Mouse (Mus musculus) right cerebral cortex, adult 18-20 months (tissue): ENCODE results near the gene Nectin3.

Experiments
- DNase-seq: peaks from one replicate; pipeline ENCODE4 v3.0.0; 2022; ENCODE audit warnings: mixed read lengths

The Nectin3 gene

GRCm38 (mm10) chr16:46498421-46498789 is at the start of gene Nectin3:
Gene Nectin3, minus strand, starts transcription at chr16:46498525.
- no peak for DNase-seq

DNA sequence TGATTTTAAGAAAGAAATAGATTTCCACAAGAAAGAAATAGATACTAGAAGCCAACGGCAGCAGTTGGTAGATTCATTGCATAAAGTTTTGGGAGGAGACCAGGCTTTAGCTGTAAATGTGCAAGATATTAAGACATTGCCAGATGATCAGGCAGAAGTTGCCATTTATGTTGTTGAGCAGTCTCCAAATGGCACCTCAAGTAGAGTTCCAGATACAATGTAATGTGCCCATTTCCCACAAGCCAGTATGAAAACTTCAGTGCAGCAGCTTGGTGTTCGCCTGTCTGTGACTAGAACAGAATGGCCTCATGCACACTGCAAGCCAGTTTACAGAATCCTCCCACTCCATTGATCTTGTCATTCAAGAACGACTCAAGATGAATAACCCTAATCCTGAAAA is 39.8 kb upstream of the Nectin3 start:
- no peak for DNase-seq

- DNase-seq, result no peak
Observed at GRCm38 (mm10) chr16:46532465-46533254, 34.3 kb upstream of the Nectin3 start.

DNA sequence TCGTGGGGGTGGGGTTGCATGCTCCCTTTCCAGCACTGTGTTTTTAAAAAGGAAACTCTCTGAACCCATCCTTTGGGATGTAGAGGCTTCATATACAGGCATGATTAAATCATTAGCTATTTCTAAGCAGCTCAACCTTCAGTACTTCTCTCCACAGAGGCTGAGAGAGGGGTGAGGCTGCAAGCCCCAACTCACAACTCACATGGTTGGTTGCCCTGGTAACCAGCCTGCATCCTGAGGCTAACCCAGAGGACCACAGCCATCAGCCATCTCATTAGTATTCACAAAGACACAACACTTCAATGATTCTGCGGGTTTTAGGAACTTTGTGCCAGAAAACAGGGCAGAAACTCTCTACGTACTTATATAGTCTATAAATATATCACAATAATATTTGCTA is 32.7 kb upstream of the Nectin3 start:
- no peak for DNase-seq

- no peak for DNase-seq
Observed at GRCm38 (mm10) chr16:46520885-46521417, 22.6 kb upstream of the Nectin3 start.

DNA sequence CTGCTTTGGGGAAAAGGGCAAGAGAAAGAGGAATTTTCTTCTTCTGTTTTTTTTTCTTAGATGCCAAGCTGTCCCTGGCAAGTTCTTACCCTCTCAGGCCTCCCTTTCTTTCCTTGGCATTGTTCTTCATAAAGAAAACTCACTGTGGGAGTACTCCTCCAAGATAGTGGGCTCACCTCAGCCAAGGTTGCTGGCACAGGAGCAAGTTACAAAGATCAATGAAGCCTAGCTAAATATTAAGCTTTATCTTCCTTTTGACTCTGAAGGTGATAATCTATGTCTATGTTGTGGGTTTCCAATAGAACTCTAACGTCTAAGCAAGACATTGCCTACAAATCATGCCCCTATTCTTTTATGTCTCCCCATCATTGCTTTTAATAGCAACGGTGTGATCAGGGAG is 21.3 kb upstream of the Nectin3 start:
- no peak for DNase-seq

GRCm38 (mm10) chr16:46507944-46508333 is 9.6 kb upstream of the Nectin3 start:
- no peak for DNase-seq

DNA sequence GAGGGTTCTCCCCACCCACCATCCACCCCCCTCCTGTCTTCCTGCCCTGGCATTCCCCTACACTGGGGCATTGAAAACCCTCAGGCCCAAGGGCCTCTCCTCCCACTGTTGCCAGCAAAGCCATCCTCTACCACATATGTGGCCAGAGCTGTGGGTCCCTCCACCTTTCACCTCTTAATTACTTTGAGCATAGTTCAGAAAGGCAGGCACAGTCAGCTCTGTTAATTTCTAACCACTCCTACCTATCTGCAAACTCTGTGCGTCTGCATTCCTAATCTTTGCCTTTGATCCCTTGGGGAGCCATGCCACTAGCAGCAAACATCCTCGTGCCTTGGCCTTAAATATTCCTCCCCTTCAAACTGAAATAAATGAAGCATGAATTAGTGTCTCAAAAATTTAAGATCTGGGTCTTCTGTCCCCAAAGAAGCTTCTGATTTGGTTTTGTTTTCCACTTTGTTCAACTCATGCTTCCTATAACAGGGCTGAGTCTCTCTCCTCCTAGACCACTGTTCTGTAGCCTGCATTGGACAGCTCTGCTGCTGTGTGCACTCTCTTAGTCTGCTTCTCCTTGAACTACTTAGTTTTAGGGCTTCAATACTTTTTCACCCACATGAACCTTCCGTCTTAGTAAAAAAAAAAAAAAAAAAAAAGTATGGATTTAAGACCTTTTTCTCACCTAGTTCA is 9.1 kb upstream of the Nectin3 start:
- no peak for DNase-seq

GRCm38 (mm10) chr16:46504006-46504405 is 5.7 kb upstream of the Nectin3 start:
- DNase-seq, result no peak

- no peak for DNase-seq
Observed at GRCm38 (mm10) chr16:46502311-46502710, 4.0 kb upstream of the Nectin3 start.

DNA sequence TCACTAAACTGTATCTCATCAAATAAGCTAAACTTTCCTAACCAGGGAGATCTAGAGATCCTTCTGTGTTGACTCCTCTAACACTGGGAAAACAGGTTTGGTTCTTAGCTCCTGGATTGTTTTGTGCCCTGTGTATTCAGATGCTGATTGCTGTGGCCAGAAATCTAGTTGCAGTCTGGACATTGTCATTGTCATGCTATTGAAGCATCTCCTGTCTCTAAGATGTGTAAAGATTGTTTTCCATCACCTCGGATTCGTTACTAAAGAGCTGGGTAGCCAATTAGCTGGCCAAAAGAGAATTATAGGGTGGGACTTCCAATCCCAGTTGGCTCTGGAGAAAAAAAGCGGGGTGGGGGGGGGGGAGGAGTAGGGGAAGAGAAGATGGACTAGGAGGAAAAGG is 2.4 kb upstream of the Nectin3 start:
- DNase-seq, result no peak

GRCm38 (mm10) chr16:46497686-46498420 is 472 bp downstream of the Nectin3 start:
- peak; percentile 60 for DNase-seq

DNA sequence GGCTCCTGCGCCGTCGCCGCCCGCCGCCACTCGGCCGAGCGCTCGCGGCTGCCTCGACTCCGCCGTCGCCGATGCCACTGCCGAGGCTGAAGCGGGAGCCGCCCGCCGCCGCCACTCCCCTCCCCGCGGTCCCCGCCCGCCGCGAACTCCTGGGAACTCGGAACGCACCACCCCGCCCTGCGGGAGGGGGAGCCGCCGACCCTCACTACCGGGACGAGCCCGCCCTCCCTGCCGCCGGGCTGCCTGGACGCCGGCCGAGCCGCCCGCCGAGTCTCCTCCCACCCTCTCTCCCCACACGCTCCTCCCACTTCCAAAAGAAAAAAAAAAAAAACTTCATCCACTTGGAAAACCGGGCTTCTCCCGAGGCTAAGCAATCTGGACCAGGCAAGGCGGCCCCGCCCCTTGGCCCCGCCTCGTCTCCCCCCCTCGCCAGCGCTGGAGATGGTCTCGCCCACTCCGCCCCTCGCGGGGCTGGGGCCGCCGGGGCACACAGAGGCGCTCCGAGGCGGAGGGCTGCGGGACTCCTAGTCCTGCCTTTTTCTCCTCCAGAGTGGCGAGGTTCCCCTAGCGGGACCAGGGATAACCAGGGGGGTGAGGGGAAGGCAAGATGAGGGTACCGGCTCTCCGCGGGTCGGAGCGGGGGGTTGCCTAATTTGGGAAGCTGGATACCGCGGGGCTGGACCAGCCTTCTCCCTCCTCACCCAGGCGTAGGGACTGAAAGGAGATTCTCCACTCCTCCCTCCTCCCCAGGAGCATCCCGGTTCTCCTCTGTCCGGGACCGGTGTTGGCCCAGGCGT is 1.2 kb downstream of the Nectin3 start:
- peak; percentile 94 for DNase-seq

DNA sequence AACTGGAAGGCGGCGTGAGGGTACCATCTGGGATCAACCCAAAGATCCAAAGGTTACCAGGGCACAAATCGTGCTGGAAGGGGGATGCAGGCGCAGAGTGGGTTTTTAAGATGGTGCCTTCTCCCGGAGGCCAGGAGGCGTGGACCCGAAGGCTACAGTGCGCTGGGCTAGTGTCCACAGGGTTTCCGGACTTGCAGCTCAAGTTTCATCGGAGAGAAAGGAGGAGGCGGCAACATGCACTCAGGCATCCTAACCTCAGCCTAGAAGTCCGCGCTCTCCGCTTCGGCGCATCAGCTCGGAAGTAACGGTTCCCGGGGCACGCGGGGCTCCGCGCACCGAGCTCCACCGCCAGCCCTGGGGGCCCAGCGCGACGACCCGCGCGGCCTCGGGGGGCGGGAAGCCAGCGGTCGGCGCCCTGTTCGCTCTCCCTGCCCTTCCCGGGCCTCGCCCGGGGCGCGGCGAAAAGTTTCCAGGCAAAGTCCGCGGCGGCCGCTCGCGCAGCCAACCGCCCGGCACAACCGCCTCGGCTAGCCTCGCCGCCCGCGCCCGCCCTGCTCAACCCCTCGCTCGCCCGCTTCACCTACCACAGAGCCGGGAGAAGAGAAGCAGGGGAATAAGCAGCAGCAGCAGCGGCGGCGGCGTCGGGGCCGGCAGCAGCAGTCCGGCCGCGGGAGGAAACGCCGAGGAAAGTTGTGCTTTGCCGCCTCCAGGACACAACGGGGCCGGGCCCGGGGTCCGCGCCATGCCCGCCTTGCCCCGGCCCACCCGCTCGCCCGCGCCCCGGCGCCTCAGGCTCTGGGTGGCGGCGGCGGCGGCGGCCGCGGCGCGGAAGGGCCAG is 2.1 kb downstream of the Nectin3 start:
- peak; percentile 23 for DNase-seq

- DNase-seq, result no peak
Observed at GRCm38 (mm10) chr16:46495201-46495600, 3.1 kb downstream of the Nectin3 start.

GRCm38 (mm10) chr16:46487436-46488097 is 10.8 kb downstream of the Nectin3 start:
- peak; percentile 64 for DNase-seq

- DNase-seq, result no peak
Observed at GRCm38 (mm10) chr16:46477336-46477735, 21.0 kb downstream of the Nectin3 start.

DNA sequence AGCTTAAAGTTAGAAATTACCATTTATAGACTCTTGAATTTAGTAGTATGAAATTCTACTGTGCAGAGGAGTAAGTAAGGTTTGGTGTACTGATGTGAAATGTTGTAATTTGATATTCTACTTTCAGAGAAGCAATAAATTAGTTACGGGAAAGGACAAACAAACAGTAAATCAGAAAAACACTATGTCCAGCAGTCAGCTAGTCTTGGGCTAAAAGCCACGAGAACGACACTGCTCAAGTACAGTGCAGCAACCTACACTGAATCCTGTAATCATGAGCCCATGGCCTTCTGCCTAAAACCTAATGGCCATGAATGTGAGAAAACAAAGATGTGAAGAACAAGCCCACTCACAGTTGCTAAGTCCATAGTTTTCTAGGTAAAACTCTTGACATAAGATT is 46.9 kb downstream of the Nectin3 start:
- DNase-seq, result no peak

DNA sequence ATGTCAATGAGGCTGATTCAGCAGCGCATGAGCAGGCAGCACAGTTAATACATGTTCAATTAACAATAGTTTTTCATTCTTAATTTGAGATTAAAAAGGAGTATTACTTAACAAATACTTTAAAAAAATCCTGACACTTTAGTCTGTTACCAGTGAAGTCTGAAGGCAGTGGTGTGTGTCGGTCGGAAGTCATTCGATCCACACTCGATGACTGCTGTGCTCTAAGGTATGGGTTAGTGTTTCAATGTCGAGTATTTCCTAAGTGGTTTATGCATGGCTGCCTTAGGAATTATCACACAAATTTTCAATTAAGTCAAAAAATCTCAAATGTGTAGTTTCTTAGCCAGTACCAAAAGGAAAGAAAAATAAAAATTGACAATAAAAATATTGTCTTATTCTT is 49.3 kb downstream of the Nectin3 start:
- DNase-seq, result no peak

DNA sequence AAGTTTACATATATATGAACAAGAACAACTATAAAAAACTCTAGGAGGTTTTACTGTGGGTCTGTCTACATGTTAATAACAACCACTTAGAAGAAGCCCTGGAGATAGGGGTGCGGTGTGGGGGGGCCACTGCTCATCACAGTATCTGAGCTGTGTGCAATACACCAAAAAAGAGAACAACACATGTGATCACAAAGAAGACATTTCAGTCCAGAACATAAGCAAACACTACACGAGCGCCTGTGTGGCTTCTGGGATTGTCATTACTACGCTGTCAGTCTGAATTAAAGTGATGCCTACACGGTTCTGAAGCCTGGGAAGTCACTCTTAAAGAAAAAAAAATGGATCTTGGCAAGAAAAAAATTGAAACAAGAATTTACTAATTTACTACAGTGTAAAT is 67.0 kb downstream of the Nectin3 start:
- no peak for DNase-seq

DNA sequence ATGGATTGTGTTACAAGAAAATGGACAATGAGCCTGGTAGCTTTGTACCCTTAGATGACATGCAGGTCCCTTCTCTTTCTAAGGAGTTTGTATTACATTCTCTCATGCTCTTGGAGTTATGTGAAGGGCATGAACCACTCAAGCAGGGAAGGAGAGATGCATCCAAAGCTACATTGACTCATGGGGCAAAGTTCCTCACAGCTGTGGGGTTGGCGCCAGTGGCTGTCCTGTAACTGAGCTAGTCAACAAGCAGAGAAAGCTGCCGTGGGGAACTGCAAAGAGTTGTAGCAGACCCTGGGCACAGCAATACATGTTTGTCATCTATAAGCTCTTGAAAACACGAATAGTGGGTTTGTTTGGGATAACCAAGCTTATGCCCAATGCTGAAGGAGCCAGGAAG is 82.1 kb downstream of the Nectin3 start:
- DNase-seq, result no peak
